Mouse (Mus musculus) liver, embryonic 14.5 days (tissue): ENCODE results near the gene Lpin1. TPM values are rescaled to one million over a fixed set of nuclear protein-coding genes. Genes with fewer than 3 reads are reported as not detected.

Source experiments
- ATAC-seq: fragments of 200-750 bp; cut with Nextera tagmentation; 2 replicates; pipeline ENCODE4 v1.8.0; 2017; ENCODE audit warnings: moderate number of reproducible peaks, mild to moderate bottlenecking, moderate library complexity; ENCODE audit not compliant: insufficient read depth
- DNase-seq, 3 experiments: peaks; one replicate each; pipeline ENCODE4 v3.0.0-alpha.2; 2012 to 2013; ENCODE audit warnings: low read depth in 3 of 3, low spot score in 3 of 3
- H3K27ac ChIP-seq: fragments of 300-500 bp; sonication (generic); 2 replicates; pipeline ENCODE4 v1.5.1; 2014; ENCODE audit warnings: moderate library complexity, mild to moderate bottlenecking, control low read depth, inconsistent platforms
- H3K27me3 ChIP-seq: fragments of 300-500 bp; sonication (generic); 2 replicates; pipeline ENCODE4 v1.6.1; 2014; ENCODE audit warnings: mild to moderate bottlenecking, low read length, moderate library complexity; ENCODE audit not compliant: control insufficient read depth, insufficient read depth
- H3K36me3 ChIP-seq: fragments of 300-500 bp; sonication (generic); replicated peaks from 2 replicates; pipeline ENCODE4 v1.6.1; 2014; ENCODE audit warnings: low read depth; ENCODE audit not compliant: control insufficient read depth, insufficient read depth
- H3K4me1 ChIP-seq, 2 experiments: fragments of 200-500 bp in 1 of 2; fragments of 300-500 bp in 1 of 2; sonication (generic) in 1 of 2; replicated peaks; 2 replicates each; pipeline ENCODE4 v1.6.1; 2012 to 2014; ENCODE audit warnings: antibody characterized with exemption in 1 of 2, inconsistent platforms in 1 of 2, low read length in 1 of 2; ENCODE audit not compliant: control insufficient read depth in 2 of 2, insufficient read depth in 2 of 2
- H3K4me2 ChIP-seq: fragments of 300-500 bp; sonication (generic); 2 replicates; pipeline ENCODE4 v1.6.1; 2014; ENCODE audit warnings: low read depth, mild to moderate bottlenecking, control low read depth, moderate library complexity
- H3K4me3 ChIP-seq, 2 experiments: fragments of 200-500 bp in 1 of 2; fragments of 300-500 bp in 1 of 2; sonication (generic) in 1 of 2; 2 replicates each; pipeline ENCODE4 v1.5.1; 2012 to 2014; ENCODE audit warnings: low read depth in 2 of 2, low read length in 2 of 2, mild to moderate bottlenecking in 2 of 2, control low read depth in 1 of 2, inconsistent platforms in 1 of 2, moderate library complexity in 1 of 2; ENCODE audit not compliant: insufficient read depth in 1 of 2
- H3K9ac ChIP-seq: fragments of 300-500 bp; sonication (generic); replicated peaks from 2 replicates; pipeline ENCODE4 v1.6.1; 2014; ENCODE audit warnings: mild to moderate bottlenecking, control low read depth, moderate library complexity
- H3K9me3 ChIP-seq: fragments of 300-500 bp; sonication (generic); 2 replicates; pipeline ENCODE4 v1.6.1; 2016; ENCODE audit warnings: low read length, mixed read lengths; ENCODE audit not compliant: control insufficient read depth
- CTCF ChIP-seq: IDR thresholded peaks from 2 replicates; pipeline ENCODE4 v1.5.1; 2016; ENCODE audit warnings: antibody characterized with exemption, low read depth, control low read depth
- EP300 ChIP-seq: IDR thresholded peaks from 2 replicates; pipeline ENCODE4 v1.6.1; 2016; ENCODE audit warnings: antibody characterized with exemption, low read depth
- WGBS: fragments of 180-500 bp; shearing (Covaris S2); extraction: QIAGEN DNeasy Blood & Tissue Kit; methylation state at CpG from one replicate; pipeline ENCODE4 v1.1.7; 2014; ENCODE audit not compliant: insufficient replicate concordance; 5-methylcytosine and 5-hydroxymethylcytosine counted together
- polyA plus RNA-seq, 2 experiments: library from polyadenylated mRNA; depleted of rRNA in 1 of 2; stranded (reverse) in 1 of 2; unstranded in 1 of 2; fragments of >200 nt; fragmentation: Nextera tagmentation in 1 of 2; extraction: Ambion mirVana in 1 of 2; gene quantifications; 2 replicates each; pipeline versions ENCODE4 v1.2.1 to v1.2.3; 2012 to 2014

Gene Lpin1
- polyA plus RNA-seq, 2 experiments: 4.8 to 5.8 TPM

- Histone ChIP-seq H3K36me3 (no peaks in the 10 kb centered on the region), H3K27me3 (no peaks in the 10 kb centered on the region), H3K4me1 (no peaks in the 10 kb centered on the region), H3K4me3 (no peak overlapping the region), H3K9me3 (no peaks in the 10 kb centered on the region), H3K9ac (no peak overlapping the region), H3K4me2 (no peak overlapping the region), H3K27ac (no peak overlapping the region)
- no peak for DNase-seq
- 12% methylated on average over 2 of the region's 2 CpGs for WGBS
- TF ChIP-seq CTCF (no peak), EP300 (no peak)
- ATAC-seq: no peak
These were observed 20.7 kb upstream of the Lpin1 start for GRCm38 (mm10) chr12:16631423-16631822.

GRCm38 (mm10) chr12:16630866-16631185 lies 20.1 kb upstream of the Lpin1 start:
- H3K4me3 ChIP-seq: no peak overlapping the region
- no peaks in the 10 kb centered on the region for H3K36me3 ChIP-seq
- no peak overlapping the region for H3K27ac ChIP-seq
- WGBS: 68% methylated on average over 1 of the region's 1 CpGs
- H3K4me2 ChIP-seq: no peak overlapping the region
- H3K4me1 ChIP-seq: no peaks in the 10 kb centered on the region
- no peak for DNase-seq
- H3K9me3 ChIP-seq: no peaks in the 10 kb centered on the region
- ATAC-seq: no peak
- no peaks in the 10 kb centered on the region for H3K27me3 ChIP-seq
- TF ChIP-seq CTCF (no peak), EP300 (no peak)
- H3K9ac ChIP-seq: no peak overlapping the region

GRCm38 (mm10) chr12:16630152-16630865 lies 19.5 kb upstream of the Lpin1 start:
- Histone ChIP-seq H3K4me3 (no peak overlapping the region), H3K4me1 (no peaks in the 10 kb centered on the region), H3K36me3 (no peaks in the 10 kb centered on the region), H3K4me2 (no peak overlapping the region), H3K9ac (no peak overlapping the region), H3K27me3 (no peaks in the 10 kb centered on the region), H3K9me3 (no peaks in the 10 kb centered on the region), H3K27ac (no peak overlapping the region)
- no peak for DNase-seq
- ATAC-seq: no peak
- WGBS: 52% methylated on average over 7 of the region's 7 CpGs
- TF ChIP-seq CTCF: no peak
- no peak for TF ChIP-seq EP300

GRCm38 (mm10) chr12:16620230-16620629 lies 9.5 kb upstream of the Lpin1 start:
- Histone ChIP-seq H3K4me1 (peaks cover 0 to 8% of the 10 kb centered on the region in 2 experiments; a peak in 1 of 4 replicates), H3K9me3 (no peaks in the 10 kb centered on the region), H3K36me3 (no peaks in the 10 kb centered on the region), H3K27ac (no peak overlapping the region), H3K27me3 (no peaks in the 10 kb centered on the region), H3K9ac (no peak overlapping the region), H3K4me3 (no peak overlapping the region), H3K4me2 (no peak overlapping the region)
- no peak for DNase-seq
- TF ChIP-seq EP300 (no peak), CTCF (no peak)
- 57% methylated on average over 3 of the region's 3 CpGs for WGBS
- ATAC-seq: no peak

- no peak overlapping the region for H3K27ac ChIP-seq
- no peak for TF ChIP-seq EP300
- TF ChIP-seq CTCF: no peak
- WGBS: 51% methylated on average over 6 of the region's 6 CpGs
- H3K9me3 ChIP-seq: no peaks in the 10 kb centered on the region
- H3K4me1 ChIP-seq: peaks cover 0 to 8% of the 10 kb centered on the region in 2 experiments; a peak in 1 of 4 replicates
- H3K4me2 ChIP-seq: no peak overlapping the region
- H3K4me3 ChIP-seq: no peak overlapping the region
- no peak for ATAC-seq
- H3K27me3 ChIP-seq: no peaks in the 10 kb centered on the region
- H3K36me3 ChIP-seq: no peaks in the 10 kb centered on the region
- H3K9ac ChIP-seq: no peak overlapping the region
- no peak for DNase-seq
These were observed 8.7 kb upstream of the Lpin1 start for GRCm38 (mm10) chr12:16619453-16619852.
